Comparison of ENCODE assay signal across 8 mouse cellular contexts in genomic region chrX:98148531-98149342, GRCm38 (mm10). TPM values are rescaled to one million over a fixed set of nuclear protein-coding genes. Genes with fewer than 3 reads are reported as not detected.
DNase-seq lines count a peak whose midpoint lies in the region; ATAC-seq and TF ChIP-seq lines count a peak whose summit lies in the region.

Ar (plus strand) TSS chrX:98148769.

- peak; percentile 66 for DNase-seq in ovary, adult 18-20 months (ENCODE audit: low spot score)
- DNase-seq in ovary, postnatal 14 days (ENCODE audit: low spot score), result no peak
- DNase-seq in embryo, embryonic 9.5 days (ENCODE audit: extremely low spot score), result peak; percentile 42
- peak; percentile 71 for DNase-seq in heart, embryonic 10.5 days (ENCODE audit: low spot score)
- peak; percentile 71 for DNase-seq in kidney, adult 18-20 months
- peak; percentile 10 for DNase-seq in liver, postnatal 0 days

- no peak for TF ChIP-seq EP300 in liver, postnatal 0 days (IDR thresholded peaks at IDR 0.05; ENCODE audit: low read depth)

- H3K27me3 ChIP-seq in heart, embryonic 10.5 days (ENCODE audit: insufficient read depth, poor library complexity, severe bottlenecking), result peaks cover 50% of the 10 kb centered on the region
- peaks cover 26% of the 10 kb centered on the region for H3K27me3 ChIP-seq in liver, postnatal 0 days (ENCODE audit: insufficient read depth, low read length)
- peaks cover 13% of the 10 kb centered on the region; the same call in 1 of the 2 replicates for H3K27me3 ChIP-seq in neural tube, embryonic 14.5 days (ENCODE audit: control insufficient read depth, insufficient read depth, low read length)

- H3K36me3 ChIP-seq in heart, embryonic 10.5 days, result no peaks in the 10 kb centered on the region
- H3K36me3 ChIP-seq in liver, postnatal 0 days (replicated peaks; ENCODE audit: insufficient read depth, low read length), result no peaks in the 10 kb centered on the region
- no peaks in the 10 kb centered on the region for H3K36me3 ChIP-seq in neural tube, embryonic 14.5 days (ENCODE audit: control insufficient read depth, insufficient read depth, low read length)

- peak within 1 kb of the TSS; percentile 57 for H3K4me2 ChIP-seq in liver, postnatal 0 days (ENCODE audit: low read depth, low read length)
- H3K4me2 ChIP-seq in neural tube, embryonic 14.5 days (ENCODE audit: low read depth, low read length), result peak within 1 kb of the TSS; percentile 58

- H3K9ac ChIP-seq in liver, postnatal 0 days (replicated peaks), result no peak within 1 kb of the TSS
- H3K9ac ChIP-seq in neural tube, embryonic 14.5 days (replicated peaks; ENCODE audit: low read depth, low read length), result no peak within 1 kb of the TSS

- no peak for TF ChIP-seq CTCF in liver, postnatal 0 days (IDR thresholded peaks at IDR 0.05; ENCODE audit: low read depth)

- H3K4me3 ChIP-seq in heart, embryonic 10.5 days, result peak within 1 kb of the TSS; percentile 54
- H3K4me3 ChIP-seq in liver, postnatal 0 days (ENCODE audit: low read depth, low read length), result peak within 1 kb of the TSS; percentile 15; the same call in 1 of the 2 replicates
- H3K4me3 ChIP-seq in neural tube, embryonic 14.5 days (ENCODE audit: low read depth, low read length), result peak within 1 kb of the TSS; percentile 31

- H3K9me3 ChIP-seq in heart, embryonic 10.5 days, result no peaks in the 10 kb centered on the region
- no peaks in the 10 kb centered on the region for H3K9me3 ChIP-seq in liver, postnatal 0 days (ENCODE audit: low read length)
- no peaks in the 10 kb centered on the region for H3K9me3 ChIP-seq in neural tube, embryonic 14.5 days (ENCODE audit: control insufficient read depth, low read length)

- no peak for ATAC-seq in liver, postnatal 0 days
- no peak for ATAC-seq in neural tube, embryonic 14.5 days (ENCODE audit: low read depth)
- no peak for ATAC-seq in monocyte, adult 5-6 weeks (replicated peaks; ENCODE audit: insufficient number of reproducible peaks, low FRiP score, low TSS enrichment, poor library complexity, severe bottlenecking)

- WGBS in heart, embryonic 10.5 days, result 21% methylated on average over 26 of the region's 27 CpGs
- WGBS in liver, postnatal 0 days (ENCODE audit: insufficient replicate concordance), result 24% methylated on average over 27 of the region's 27 CpGs
- 19% methylated on average over 26 of the region's 27 CpGs for WGBS in neural tube, embryonic 14.5 days

- no peak within 1 kb of the TSS for H3K27ac ChIP-seq in heart, embryonic 10.5 days
- no peak within 1 kb of the TSS for H3K27ac ChIP-seq in liver, postnatal 0 days (ENCODE audit: low read depth)
- no peak within 1 kb of the TSS for H3K27ac ChIP-seq in neural tube, embryonic 14.5 days (ENCODE audit: low read depth, low read length)

- H3K4me1 ChIP-seq in heart, embryonic 10.5 days, result no peaks in the 10 kb centered on the region
- no peaks in the 10 kb centered on the region for H3K4me1 ChIP-seq in liver, postnatal 0 days (ENCODE audit: insufficient read depth)
- H3K4me1 ChIP-seq in neural tube, embryonic 14.5 days (ENCODE audit: control insufficient read depth, insufficient read depth, low read length), result 0 out of 2 replicates have a peak, but pooled peaks cover 5% of the 10 kb centered on the region

RNA-seq across cellular contexts. Expression of gene Ar, which starts in this region (rescaled TPM):
- polyA plus RNA-seq in heart, embryonic 10.5 days (2016; fragmentation: Nextera tagmentation; extraction: Ambion mirVana), result 0.02 and 0.03 TPM in 2 replicates
- 0.01 TPM in 2 replicates for polyA plus RNA-seq in liver, postnatal 0 days (2015; fragmentation: Nextera tagmentation; extraction: Ambion mirVana)
- 0.06 and 0.12 TPM in 2 replicates for polyA plus RNA-seq in neural tube, embryonic 14.5 days (2014; fragmentation: Nextera tagmentation; extraction: Ambion mirVana)
- 0.64 to 2.1 TPM (median 1.3 TPM) in 3 replicates for total RNA-seq in monocyte, adult 5-6 weeks (2017)

Comparison
In these comparisons a context has a peak if more than half of its experiments do, and no peak if none do; other contexts are left out.
1. Peak in DNase-seq and H3K4me3 ChIP-seq in heart, embryonic 10.5 days; RNA of the gene not detected or under 1 TPM.
2. Peak in DNase-seq, H3K4me3 ChIP-seq and H3K4me2 ChIP-seq in liver, postnatal 0 days; RNA of the gene not detected or under 1 TPM.